Mouse (Mus musculus) CH12.LX (cell line): Measurements from ENCODE around the gene Acsl1. TPM values are rescaled to one million over a fixed set of nuclear protein-coding genes. Genes with fewer than 3 reads are reported as not detected.

Source experiments
- DNase-seq: peaks from one replicate; pipeline ENCODE4 v3.0.0-alpha.2; 2013; ENCODE audit errors: extremely low read depth
- H3K27ac ChIP-seq: 2 replicates; pipeline ENCODE4 v1.5.1; 2012; ENCODE audit warnings: low read depth, mild to moderate bottlenecking, control low read depth, moderate library complexity; ENCODE audit not compliant: insufficient read depth
- H3K27me3 ChIP-seq: replicated peaks from 2 replicates; pipeline ENCODE3; 2012; ENCODE audit warnings: inconsistent platforms
- H3K36me3 ChIP-seq, 2 experiments: replicated peaks in 1 of 2; 2 replicates each; pipeline versions ENCODE3 to v1.6.1; 2012; ENCODE audit warnings: inconsistent platforms in 1 of 2, low read length in 1 of 2, mild to moderate bottlenecking in 1 of 2, mixed read lengths in 1 of 2, moderate library complexity in 1 of 2; ENCODE audit not compliant: control insufficient read depth in 1 of 2, insufficient read depth in 1 of 2
- H3K4me1 ChIP-seq, 2 experiments: 2 replicates each; pipeline ENCODE4 v1.6.1; 2012; ENCODE audit warnings: inconsistent platforms in 1 of 2, moderate library complexity in 1 of 2; ENCODE audit not compliant: insufficient read depth in 2 of 2, control insufficient read depth in 1 of 2
- H3K4me2 ChIP-seq: 2 replicates; pipeline ENCODE4 v1.6.1; 2012; ENCODE audit warnings: low read depth, mild to moderate bottlenecking, control low read depth; ENCODE audit not compliant: poor library complexity, insufficient read depth, severe bottlenecking
- H3K4me3 ChIP-seq, 3 experiments: fragments of 150-350 bp in 1 of 3; sonication (generic) in 1 of 3; replicated peaks in 1 of 3; 2 replicates each; pipeline versions ENCODE3 to v1.5.1; 2011 to 2012; ENCODE audit warnings: low read depth in 2 of 3, low read length in 2 of 3, mild to moderate bottlenecking in 2 of 3, moderate library complexity in 2 of 3, control low read depth in 1 of 3, improper control_type of control experiment in 1 of 3, inconsistent platforms in 1 of 3, mixed read lengths in 1 of 3; ENCODE audit not compliant: poor library complexity in 1 of 3
- H3K79me2 ChIP-seq: replicated peaks from 2 replicates; pipeline ENCODE4 v1.6.1; 2012; ENCODE audit warnings: mild to moderate bottlenecking, moderate library complexity; ENCODE audit not compliant: control insufficient read depth, poor library complexity, insufficient read depth, severe bottlenecking; ENCODE audit errors: extremely low read depth
- H3K9ac ChIP-seq: 2 replicates; pipeline ENCODE4 v1.6.1; 2012; ENCODE audit warnings: low read depth, mild to moderate bottlenecking, control low read depth, moderate library complexity; ENCODE audit not compliant: insufficient read depth
- H3K9me3 ChIP-seq: replicated peaks from 2 replicates; pipeline ENCODE3; 2012; ENCODE audit warnings: low read length, inconsistent platforms, mixed read lengths
- BHLHE40 ChIP-seq: IDR thresholded peaks from 2 replicates; pipeline ENCODE4 v1.6.1; 2011; ENCODE audit warnings: mild to moderate bottlenecking, low read depth, low read length, improper control_type of control experiment
- CHD1 ChIP-seq: IDR thresholded peaks from 2 replicates; pipeline ENCODE4 v1.6.1; 2012; ENCODE audit warnings: low read depth, low read length, improper control_type of control experiment, inconsistent platforms
- CHD2 ChIP-seq: IDR thresholded peaks from 2 replicates; pipeline ENCODE4 v1.6.1; 2011; ENCODE audit warnings: low read length, improper control_type of control experiment
- CTCF ChIP-seq, 2 experiments: IDR thresholded peaks in 1 of 2; conservative IDR thresholded peaks in 1 of 2; 2 replicates each; pipeline ENCODE4 v1.5.1; 2011 to 2012; ENCODE audit warnings: low read depth in 2 of 2, low read length in 2 of 2, improper control_type of control experiment in 1 of 2, inconsistent platforms in 1 of 2, mild to moderate bottlenecking in 1 of 2, moderate library complexity in 1 of 2
- E2F4 ChIP-seq: IDR thresholded peaks from 2 replicates; pipeline ENCODE4 v1.6.1; 2011; ENCODE audit warnings: low read depth, low read length, improper control_type of control experiment; ENCODE audit not compliant: insufficient replicate concordance
- IRF4 ChIP-seq: IDR thresholded peaks from 2 replicates; pipeline ENCODE4 v1.6.1; 2014; ENCODE audit warnings: low read depth, mild to moderate bottlenecking, inconsistent platforms, low read length, improper control_type of control experiment
- JUND ChIP-seq: conservative IDR thresholded peaks from 2 replicates; pipeline ENCODE4 v1.6.1; 2011; ENCODE audit warnings: low read depth, low read length, improper control_type of control experiment
- MAZ ChIP-seq: IDR thresholded peaks from 2 replicates; pipeline ENCODE4 v1.6.1; 2012; ENCODE audit warnings: low read depth, mild to moderate bottlenecking, inconsistent platforms, low read length, improper control_type of control experiment, moderate library complexity
- MEF2A ChIP-seq: IDR thresholded peaks from 2 replicates; pipeline ENCODE4 v1.6.1; 2014; ENCODE audit warnings: low read depth, mild to moderate bottlenecking, inconsistent platforms, low read length, improper control_type of control experiment, borderline replicate concordance
- NELFE ChIP-seq: IDR thresholded peaks from 2 replicates; pipeline ENCODE4 v1.6.1; 2011; ENCODE audit warnings: low read depth, low read length, improper control_type of control experiment
- POLR2A ChIP-seq: IDR thresholded peaks from 2 replicates; pipeline ENCODE4 v1.6.1; 2011; ENCODE audit warnings: low read depth, mild to moderate bottlenecking, improper control_type of control experiment, low read length
- RCOR1 ChIP-seq: conservative IDR thresholded peaks from 2 replicates; pipeline ENCODE4 v1.6.1; 2012; ENCODE audit warnings: low read depth, mild to moderate bottlenecking, inconsistent platforms, low read length, improper control_type of control experiment
- SIN3A ChIP-seq: IDR thresholded peaks from 2 replicates; pipeline ENCODE4 v1.6.1; 2012; ENCODE audit warnings: low read length, improper control_type of control experiment, inconsistent platforms
- SMC3 ChIP-seq: IDR thresholded peaks from 2 replicates; pipeline ENCODE4 v1.6.1; 2011; ENCODE audit warnings: low read depth, low read length, improper control_type of control experiment
- TBP ChIP-seq: conservative IDR thresholded peaks from 2 replicates; pipeline ENCODE4 v1.6.1; 2011; ENCODE audit warnings: low read depth, low read length, improper control_type of control experiment
- TCF12 ChIP-seq: IDR thresholded peaks from 2 replicates; pipeline ENCODE4 v1.6.1; 2014; ENCODE audit warnings: low read depth, mild to moderate bottlenecking, inconsistent platforms, low read length, improper control_type of control experiment
- UBTF ChIP-seq: IDR thresholded peaks from 2 replicates; pipeline ENCODE4 v1.6.1; 2012; ENCODE audit warnings: low read depth, mild to moderate bottlenecking, inconsistent platforms, low read length, improper control_type of control experiment, moderate library complexity
- USF2 ChIP-seq: conservative IDR thresholded peaks from 2 replicates; pipeline ENCODE4 v1.6.1; 2011; ENCODE audit warnings: low read depth, low read length, improper control_type of control experiment
- ZKSCAN1 ChIP-seq: IDR thresholded peaks from 2 replicates; pipeline ENCODE4 v1.6.1; 2012; ENCODE audit warnings: low read depth, inconsistent platforms, low read length, improper control_type of control experiment, borderline replicate concordance
- dilution Hi-C: fragments of 300-500 bp; cut with MboI; formaldehyde crosslinking; loops from 2 replicates; pipeline ENCODE4 v1.14.3; 2020; ENCODE audit warnings: low sequenced_read_pairs; ENCODE audit not compliant: extremely low pct_unique_long_range_greater_than_20kb, extremely low pct_ligation_motif_present
- in situ Hi-C: fragments of 300-500 bp; cut with MboI; formaldehyde crosslinking; loops from 3 replicates; pipeline ENCODE4 v1.14.3; 2019; ENCODE audit warnings: low sequenced_read_pairs, low pct_ligation_motif_present, low pct_unique_long_range_greater_than_20kb, mixed read lengths
- polyA plus RNA-seq: library from polyadenylated mRNA; unstranded; fragments of >175 nt; gene quantifications from 2 replicates; pipeline ENCODE4 v1.2.1, GENCODE M21; 2012; ENCODE audit warnings: low read depth; ENCODE audit not compliant: insufficient read length
- total RNA-seq, 2 experiments: library from RNA; depleted of rRNA; stranded (reverse); fragments of 300-350 nt in 1 of 2; fragments of >200 nt in 1 of 2; gene quantifications; 2 replicates each; pipeline ENCODE4 v1.2.3; 2012 to 2014

Gene Acsl1
- total and polyA plus RNA-seq, 3 experiments = 8.7 to 27.9 (median 19.5) TPM

DNA sequence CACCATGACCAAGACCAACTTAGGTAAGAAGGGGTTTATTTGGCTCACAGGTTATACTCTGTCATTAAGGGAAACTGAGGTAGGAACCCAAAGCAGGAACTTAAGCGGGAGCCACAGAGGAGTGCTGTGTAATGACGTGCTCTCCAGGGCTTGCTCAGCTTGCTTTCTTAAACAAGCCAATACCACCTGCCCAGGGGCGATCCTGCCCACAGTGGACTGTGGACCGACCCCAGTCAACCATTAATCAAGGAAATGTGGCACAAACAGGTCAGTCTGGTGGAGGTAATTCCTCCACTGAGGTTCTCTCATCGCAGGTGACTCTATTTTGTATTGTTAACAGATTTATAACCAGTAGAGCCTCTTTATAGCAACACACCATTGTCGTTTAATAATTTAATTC is 23.5 kb upstream of the Acsl1 start:
- no peaks in the 10 kb centered on the region for H3K9me3 ChIP-seq
- dilution Hi-C loops (no loop called here), in situ Hi-C loops (no loop called here)
- H3K27ac ChIP-seq = no peak overlapping the region
- TF ChIP-seq E2F4 = no peak
- TF ChIP-seq MEF2A = no peak
- no peak for TF ChIP-seq SIN3A
- TF ChIP-seq RCOR1 = no peak
- TF ChIP-seq CTCF (conservative IDR thresholded peaks at IDR 0.05 in 1 of 2, IDR thresholded peaks at IDR 0.05 in 1 of 2; ENCODE audit: low read depth in 2 of 2, low read length in 2 of 2) = no peak
- TF ChIP-seq CHD2 = no peak
- TF ChIP-seq TBP = no peak
- TF ChIP-seq UBTF = no peak
- no peak for TF ChIP-seq ZKSCAN1
- TF ChIP-seq CHD1 = no peak
- no peak for TF ChIP-seq BHLHE40
- no peak for TF ChIP-seq POLR2A
- TF ChIP-seq MAZ = no peak
- H3K36me3 ChIP-seq = no peaks in the 10 kb centered on the region
- H3K79me2 ChIP-seq = no peaks in the 10 kb centered on the region
- peaks cover 0 to 4% of the 10 kb centered on the region in 2 experiments; a peak in 2 of 4 replicates for H3K4me1 ChIP-seq
- H3K9ac ChIP-seq = no peak overlapping the region
- no peaks in the 10 kb centered on the region for H3K27me3 ChIP-seq
- no peak for DNase-seq
- no peak overlapping the region for H3K4me2 ChIP-seq
- H3K4me3 ChIP-seq = no peak overlapping the region

GRCm38 (mm10) chr8:46448606-46449005 is 22.2 kb upstream of the Acsl1 start:
- Histone ChIP-seq H3K4me2 (no peak overlapping the region), H3K9me3 (peaks cover 3% of the 10 kb centered on the region), H3K4me3 (no peak overlapping the region), H3K79me2 (no peaks in the 10 kb centered on the region), H3K27me3 (no peaks in the 10 kb centered on the region), H3K4me1 (peaks cover 0 to 4% of the 10 kb centered on the region in 2 experiments; a peak in 2 of 4 replicates), H3K27ac (no peak overlapping the region), H3K9ac (no peak overlapping the region), H3K36me3 (no peaks in the 10 kb centered on the region)
- in situ Hi-C loops (no loop called here), dilution Hi-C loops (no loop called here)
- no peak for DNase-seq
- TF ChIP-seq USF2 (no peak), JUND (no peak), CHD2 (no peak), TCF12 (no peak), SIN3A (no peak), NELFE (no peak), RCOR1 (no peak), IRF4 (no peak), UBTF (no peak), SMC3 (no peak), TBP (no peak)
